Mouse (Mus musculus) thymus, postnatal 25 days (tissue): ENCODE data around the gene Taz.

ENCODE experiments used
- DNase-seq: peaks from one replicate; pipeline ENCODE4 v3.0.0; 2022

Gene Taz

GRCm38 (mm10) chrX:74281041-74281731 lies 526 bp upstream of the Taz start:
- DNase-seq: no peak

- DNase-seq: peak; percentile 87
Measured at GRCm38 (mm10) chrX:74282395-74283091, 831 bp downstream of the Taz start.

- no peak for DNase-seq
Measured at GRCm38 (mm10) chrX:74283092-74283437, 1.4 kb downstream of the Taz start.

DNA sequence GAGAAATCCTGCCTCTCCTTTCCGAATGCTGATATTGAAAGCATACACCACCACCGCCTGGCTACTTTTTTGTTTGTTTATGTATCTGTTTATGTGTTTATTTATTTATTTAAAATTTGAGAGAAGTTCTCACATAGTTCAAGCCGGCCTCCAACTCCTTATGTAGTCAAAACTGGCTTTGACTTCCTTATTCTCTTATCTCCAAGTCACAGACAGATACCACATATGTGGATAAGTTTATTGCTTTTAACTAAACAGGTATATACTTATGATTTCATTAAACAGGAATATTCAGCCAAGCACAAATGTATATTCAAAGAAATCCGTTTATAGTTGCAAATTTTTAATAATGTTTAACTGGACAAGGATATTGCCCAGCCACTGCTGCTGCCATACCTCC lies 11.7 kb downstream of the Taz start:
- DNase-seq: no peak

GRCm38 (mm10) chrX:74296538-74297448 lies 15.1 kb downstream of the Taz start, which contains the start of gene Atp6ap1:
Atp6ap1 (plus strand) TSS chrX:74297097.
- peak; percentile 93 for DNase-seq

DNA sequence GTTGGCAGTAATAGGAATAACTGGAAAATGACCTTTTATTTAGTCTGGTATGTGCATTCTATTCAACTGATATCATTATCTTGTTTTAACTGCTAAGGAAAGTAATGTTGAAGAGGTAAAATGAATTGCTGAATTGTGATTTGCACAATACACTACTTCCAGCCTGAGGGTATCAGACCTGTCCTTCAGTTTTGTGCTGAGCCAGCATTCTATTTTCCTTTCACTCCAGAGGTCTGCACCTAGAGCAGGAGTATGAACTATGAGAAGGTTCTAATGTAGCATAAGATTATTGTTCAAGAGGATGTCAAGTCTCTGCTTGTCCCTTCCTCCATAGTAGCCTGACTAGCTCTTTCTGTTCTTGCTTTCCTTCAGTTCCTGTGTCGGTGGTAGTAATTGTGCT lies 16.6 kb downstream of the Taz start:
- no peak for DNase-seq

DNA sequence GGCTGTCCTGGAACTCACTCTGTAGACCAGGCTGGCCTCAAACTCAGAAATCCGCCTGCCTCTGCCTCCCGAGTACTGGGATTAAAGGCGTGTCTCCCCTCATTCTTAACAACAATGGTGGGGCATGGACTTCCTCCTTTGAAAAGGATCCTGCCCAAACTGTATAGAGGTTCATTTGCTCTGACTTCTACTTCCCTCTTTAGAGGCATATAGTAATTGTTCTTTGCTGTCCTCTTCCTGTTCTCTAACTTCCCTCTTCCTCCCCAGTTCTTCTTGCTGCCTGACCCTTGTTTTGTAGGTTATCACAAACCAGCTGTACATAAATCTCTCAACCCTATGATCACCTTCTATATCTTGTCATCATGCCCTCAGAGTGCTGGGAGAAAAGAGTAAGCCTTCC lies 18.0 kb downstream of the Taz start:
- no peak for DNase-seq

DNA sequence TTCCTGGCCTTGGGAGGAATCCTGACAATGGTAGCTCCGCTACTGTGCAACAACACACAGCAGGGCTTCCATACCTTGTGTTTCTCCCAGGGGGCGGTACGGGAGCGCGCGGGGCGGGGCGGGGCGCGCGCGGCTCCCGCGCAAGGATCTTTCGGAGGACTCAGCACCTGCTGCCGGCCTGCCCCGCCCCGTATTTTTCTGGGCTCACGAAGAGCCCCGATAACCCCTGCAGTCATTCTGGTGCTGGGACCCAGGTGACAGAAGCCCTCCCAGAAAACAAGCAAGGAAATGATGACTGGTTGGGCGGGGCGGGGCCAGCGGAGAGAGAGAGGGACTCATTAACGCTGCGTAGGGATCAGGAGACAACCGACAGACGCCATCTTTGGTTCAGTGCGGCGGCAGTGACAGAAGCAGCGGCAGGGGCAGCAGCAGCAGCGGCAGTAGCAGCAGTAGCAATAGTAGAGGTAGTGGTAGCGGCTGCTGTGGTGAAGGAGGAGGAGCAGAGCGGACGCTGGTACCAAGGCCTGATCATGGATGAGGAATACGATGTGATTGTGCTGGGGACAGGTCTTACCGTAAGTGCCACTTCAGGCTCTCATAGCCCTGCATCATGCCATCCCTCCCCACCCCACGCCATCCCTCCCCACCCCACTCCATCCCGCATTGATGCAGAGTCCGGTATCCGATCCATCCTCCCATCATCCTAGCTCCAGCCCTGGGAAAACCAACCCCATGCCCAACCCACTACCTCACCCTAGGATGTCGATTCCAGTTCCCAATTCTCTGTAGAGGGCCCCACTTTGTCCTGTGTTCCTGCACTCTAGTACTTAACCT lies 23.4 kb downstream of the Taz start, which contains the start of gene Gdi1:
Gene Gdi1 (plus strand): TSS at position 132 of the 834 bp plus-strand sequence.
- peak; percentile 83 for DNase-seq

DNA sequence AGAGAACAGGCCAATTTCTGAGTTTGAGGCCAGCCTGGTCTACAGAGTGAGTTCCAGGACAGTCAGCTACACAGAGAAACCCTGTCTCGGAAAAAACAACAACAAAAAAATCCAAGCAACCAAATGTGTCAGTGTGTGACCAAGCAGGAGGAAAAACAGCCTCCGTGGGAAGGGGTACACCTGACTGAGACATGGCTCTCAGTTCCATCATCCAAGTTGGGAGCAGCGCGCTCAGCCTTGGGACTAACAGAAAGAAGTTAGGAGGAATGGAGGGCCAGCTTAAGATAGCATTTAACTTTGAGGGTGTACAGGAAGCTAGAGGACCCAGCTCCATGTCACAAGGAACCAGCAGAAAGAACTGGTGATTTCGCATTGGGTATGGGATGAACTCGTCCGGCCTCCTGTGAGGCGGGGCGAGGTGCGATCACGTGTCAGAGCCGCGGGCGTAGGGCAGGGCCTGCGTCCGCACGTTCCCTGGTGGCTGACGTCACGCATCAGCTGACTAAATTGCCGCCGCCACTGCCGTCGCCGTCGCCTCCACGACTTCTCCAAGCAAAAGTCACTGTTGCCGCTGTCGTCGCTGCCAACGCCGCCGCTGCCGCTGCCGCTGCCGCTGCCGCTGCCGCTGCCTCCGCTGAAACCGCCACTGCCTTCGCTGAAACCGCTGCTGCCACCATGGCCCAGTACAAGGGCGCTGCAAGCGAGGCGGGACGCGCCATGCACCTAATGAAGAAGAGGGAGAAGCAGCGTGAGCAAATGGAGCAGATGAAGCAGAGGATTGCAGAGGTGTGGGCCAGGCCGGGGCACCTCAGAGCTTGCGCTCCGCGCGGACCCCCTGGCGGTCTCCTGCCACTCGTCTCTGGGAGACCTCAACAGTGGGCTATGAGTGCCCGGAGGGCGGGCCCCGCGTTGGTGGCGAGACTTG lies 31.1 kb downstream of the Taz start, which contains the start of gene Fam50a:
Gene Fam50a (plus strand): TSS at position 494 of the 925 bp plus-strand sequence.
- DNase-seq: peak; percentile 87

DNA sequence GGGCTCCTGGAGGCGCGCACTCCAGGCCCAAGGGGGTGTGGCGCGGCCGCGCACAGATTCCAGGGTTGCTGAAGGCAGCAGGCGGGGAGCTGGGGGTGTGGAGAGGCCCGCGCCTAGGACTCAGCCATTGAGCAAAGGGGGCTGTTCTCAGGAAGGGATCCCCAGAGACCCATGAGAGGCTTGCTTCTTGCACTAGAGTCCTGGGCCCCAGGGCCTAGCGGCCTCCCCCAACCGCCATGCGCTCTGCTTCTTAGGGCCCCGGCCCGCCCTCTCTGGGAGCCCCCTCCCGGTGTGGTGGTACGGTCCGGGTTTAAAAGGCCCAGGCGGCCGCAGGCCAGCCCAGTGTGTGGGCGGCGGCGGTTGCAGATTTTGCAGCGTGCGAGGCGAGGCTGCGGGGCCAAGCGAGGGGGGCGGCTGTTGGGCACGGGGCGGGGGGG lies 47.0 kb downstream of the Taz start, which contains the start of gene Plxna3:
Gene Plxna3 (plus strand): TSS at position 342 of the 437 bp plus-strand sequence.
- DNase-seq: peak; percentile 60

GRCm38 (mm10) chrX:74329215-74329671 lies 47.5 kb downstream of the Taz start:
- no peak for DNase-seq

- DNase-seq: no peak
Measured at GRCm38 (mm10) chrX:74330166-74330930, 48.6 kb downstream of the Taz start.
